Mouse (Mus musculus): Measurements from ENCODE around the gene Stag1. TPM values are rescaled to one million over a fixed set of nuclear protein-coding genes. Genes with fewer than 3 reads are reported as not detected.

Gene Stag1
- total RNA-seq, 1 experiment: 47.9 TPM

DNA sequence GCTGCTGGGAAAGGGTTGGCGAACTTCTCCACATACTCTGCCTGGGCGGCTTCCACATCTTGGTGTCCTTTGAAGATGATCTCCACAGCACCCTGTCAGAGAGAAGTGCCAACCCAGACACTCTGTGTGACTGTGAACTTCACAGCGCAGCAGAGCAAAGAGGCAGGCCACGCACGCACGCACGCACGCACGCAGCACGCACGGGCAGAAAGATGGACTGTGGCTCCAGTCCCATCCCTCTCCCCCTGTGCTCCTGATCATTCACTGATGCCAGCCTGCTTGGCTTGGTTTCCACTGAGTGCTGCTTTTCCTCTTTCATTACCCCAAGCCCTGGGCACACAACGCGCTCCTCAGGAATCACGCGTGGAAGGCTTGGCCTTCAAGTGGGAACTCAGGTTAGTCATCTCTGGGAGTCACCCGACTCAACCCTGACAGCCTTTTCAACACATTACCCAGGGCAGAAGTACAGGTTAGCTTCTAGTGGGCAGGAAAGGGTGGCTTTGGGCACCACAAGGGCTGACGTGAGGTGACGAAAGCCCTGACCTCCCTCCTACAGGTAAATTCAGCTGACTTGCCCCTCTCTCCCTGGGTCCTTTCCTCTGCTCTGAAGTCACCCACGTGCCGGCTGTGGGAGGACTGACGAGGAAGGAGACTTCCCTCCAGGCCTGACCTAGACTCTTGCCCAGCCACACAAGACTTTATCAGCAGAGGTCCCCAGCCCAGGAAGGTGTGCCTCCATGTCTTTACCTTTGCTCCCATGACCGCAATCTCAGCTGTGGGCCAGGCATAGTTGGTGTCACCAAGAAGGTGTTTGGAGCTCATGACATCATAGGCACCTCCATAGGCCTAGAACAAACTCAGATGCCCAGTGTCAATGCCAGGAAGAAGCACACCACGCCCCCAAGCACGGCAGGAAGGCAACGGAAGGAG lies 387.0 kb downstream of the Stag1 start:
- Histone ChIP-seq H3K4me3 (ENCODE audit: insufficient read depth in 1 of 2, low read depth in 1 of 2, low read length in 2 of 2, poor library complexity in 1 of 2, severe bottlenecking in 1 of 2) (0 out of 4 replicates have a peak overlapping the region, but pooled peaks of 1 of the 2 experiments have one; percentile 6), H3K36me3 (ENCODE audit: control insufficient read depth, insufficient read depth, low read length, poor library complexity, severe bottlenecking) (no peaks in the 10 kb centered on the region), H3K27ac (ENCODE audit: insufficient read depth, low read depth, low read length, poor library complexity, severe bottlenecking) (no peak overlapping the region), H3K9me3 (ENCODE audit: control insufficient read depth, insufficient read depth, low read depth, low read length) (no peaks in the 10 kb centered on the region), H3K9ac (ENCODE audit: insufficient read depth, low read depth, low read length, poor library complexity, severe bottlenecking) (no peak overlapping the region), H3K4me1 (ENCODE audit: control insufficient read depth in 2 of 2, insufficient read depth in 2 of 2, low read length in 2 of 2, poor library complexity in 1 of 2) (peaks cover 3 to 5% of the 10 kb centered on the region in 2 experiments; a peak in 2 of 4 replicates)
- no peak for TF ChIP-seq HCFC1 (IDR thresholded peaks at IDR 0.05; ENCODE audit: borderline replicate concordance, insufficient read depth, low read length)
- no peak for TF ChIP-seq ZNF384 (IDR thresholded peaks at IDR 0.05; ENCODE audit: low read depth, low read length)
- no peak for TF ChIP-seq CHD2 (IDR thresholded peaks at IDR 0.05; ENCODE audit: low read depth, low read length)
- no peak for TF ChIP-seq ZC3H11A (IDR thresholded peaks at IDR 0.05; ENCODE audit: borderline replicate concordance, low read depth, low read length)
- no peak for TF ChIP-seq MAFK (IDR thresholded peaks at IDR 0.05; ENCODE audit: insufficient read depth, low read depth, low read length)
- in situ Hi-C loops (cut with MboI; ENCODE audit: low sequenced_read_pairs in 2 of 2, unreplicated experiment in 2 of 2): no loop called here
- DNase-seq (ENCODE audit: low read depth, low spot score): no peak

DNA sequence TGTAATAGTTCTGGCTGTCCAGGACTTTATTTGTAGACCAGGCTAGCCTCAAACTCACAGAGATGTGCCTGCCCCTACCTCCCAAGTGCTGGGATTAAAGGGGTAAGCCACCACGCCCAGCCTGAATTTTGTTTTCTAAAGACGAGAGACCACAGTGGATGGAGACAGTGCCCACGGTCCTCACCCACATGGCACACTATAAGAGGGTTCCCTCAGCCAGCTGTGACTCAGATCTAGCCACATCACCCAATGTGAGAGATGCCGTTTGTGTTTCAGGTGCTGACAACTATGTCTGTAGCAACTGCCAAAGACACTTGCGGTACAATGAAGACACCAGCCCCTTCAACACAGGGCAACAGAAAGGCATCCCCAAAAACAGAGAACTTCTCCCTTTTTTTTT lies 389.4 kb downstream of the Stag1 start:
- no peak for DNase-seq (ENCODE audit: low read depth, low spot score)
- no peak overlapping the region for H3K9ac ChIP-seq (ENCODE audit: insufficient read depth, low read depth, low read length, poor library complexity, severe bottlenecking)
- H3K4me1 ChIP-seq (ENCODE audit: control insufficient read depth in 2 of 2, insufficient read depth in 2 of 2, low read length in 2 of 2, poor library complexity in 1 of 2): peaks cover 3 to 5% of the 10 kb centered on the region in 2 experiments; a peak in 2 of 4 replicates
- in situ Hi-C loops (cut with MboI; ENCODE audit: low sequenced_read_pairs in 2 of 2, unreplicated experiment in 2 of 2): no loop called here
- H3K9me3 ChIP-seq (ENCODE audit: control insufficient read depth, insufficient read depth, low read depth, low read length): no peaks in the 10 kb centered on the region
- no peak for TF ChIP-seq ZNF384 (IDR thresholded peaks at IDR 0.05; ENCODE audit: low read depth, low read length)
- no peak for TF ChIP-seq HCFC1 (IDR thresholded peaks at IDR 0.05; ENCODE audit: borderline replicate concordance, insufficient read depth, low read length)
- TF ChIP-seq CHD2 (IDR thresholded peaks at IDR 0.05; ENCODE audit: low read depth, low read length): no peak
- no peak for TF ChIP-seq ZC3H11A (IDR thresholded peaks at IDR 0.05; ENCODE audit: borderline replicate concordance, low read depth, low read length)
- no peak for TF ChIP-seq MAFK (IDR thresholded peaks at IDR 0.05; ENCODE audit: insufficient read depth, low read depth, low read length)
- H3K36me3 ChIP-seq (ENCODE audit: control insufficient read depth, insufficient read depth, low read length, poor library complexity, severe bottlenecking): no peaks in the 10 kb centered on the region
- H3K27ac ChIP-seq (ENCODE audit: insufficient read depth, low read depth, low read length, poor library complexity, severe bottlenecking): no peak overlapping the region
- H3K4me3 ChIP-seq (ENCODE audit: insufficient read depth in 1 of 2, low read depth in 1 of 2, low read length in 2 of 2, poor library complexity in 1 of 2, severe bottlenecking in 1 of 2): no peak overlapping the region

- Histone ChIP-seq H3K9ac (ENCODE audit: insufficient read depth, low read depth, low read length, poor library complexity, severe bottlenecking) (no peak overlapping the region), H3K36me3 (ENCODE audit: control insufficient read depth, insufficient read depth, low read length, poor library complexity, severe bottlenecking) (no peaks in the 10 kb centered on the region), H3K27ac (ENCODE audit: insufficient read depth, low read depth, low read length, poor library complexity, severe bottlenecking) (no peak overlapping the region), H3K4me3 (ENCODE audit: insufficient read depth in 1 of 2, low read depth in 1 of 2, low read length in 2 of 2, poor library complexity in 1 of 2, severe bottlenecking in 1 of 2) (no peak overlapping the region), H3K9me3 (ENCODE audit: control insufficient read depth, insufficient read depth, low read depth, low read length) (no peaks in the 10 kb centered on the region), H3K4me1 (ENCODE audit: control insufficient read depth in 2 of 2, insufficient read depth in 2 of 2, low read length in 2 of 2, poor library complexity in 1 of 2) (peaks cover 3 to 5% of the 10 kb centered on the region in 2 experiments; a peak in 2 of 4 replicates)
- in situ Hi-C loops (cut with MboI; ENCODE audit: low sequenced_read_pairs in 2 of 2, unreplicated experiment in 2 of 2): no loop called here
- DNase-seq (ENCODE audit: low read depth, low spot score): no peak
- no peak for TF ChIP-seq MAFK (IDR thresholded peaks at IDR 0.05; ENCODE audit: insufficient read depth, low read depth, low read length)
- no peak for TF ChIP-seq HCFC1 (IDR thresholded peaks at IDR 0.05; ENCODE audit: borderline replicate concordance, insufficient read depth, low read length)
- TF ChIP-seq ZC3H11A (IDR thresholded peaks at IDR 0.05; ENCODE audit: borderline replicate concordance, low read depth, low read length): no peak
- TF ChIP-seq CHD2 (IDR thresholded peaks at IDR 0.05; ENCODE audit: low read depth, low read length): no peak
- TF ChIP-seq ZNF384 (IDR thresholded peaks at IDR 0.05; ENCODE audit: low read depth, low read length): no peak
Observed at GRCm38 (mm10) chr9:100987850-100988249, 390.3 kb downstream of the Stag1 start.

DNA sequence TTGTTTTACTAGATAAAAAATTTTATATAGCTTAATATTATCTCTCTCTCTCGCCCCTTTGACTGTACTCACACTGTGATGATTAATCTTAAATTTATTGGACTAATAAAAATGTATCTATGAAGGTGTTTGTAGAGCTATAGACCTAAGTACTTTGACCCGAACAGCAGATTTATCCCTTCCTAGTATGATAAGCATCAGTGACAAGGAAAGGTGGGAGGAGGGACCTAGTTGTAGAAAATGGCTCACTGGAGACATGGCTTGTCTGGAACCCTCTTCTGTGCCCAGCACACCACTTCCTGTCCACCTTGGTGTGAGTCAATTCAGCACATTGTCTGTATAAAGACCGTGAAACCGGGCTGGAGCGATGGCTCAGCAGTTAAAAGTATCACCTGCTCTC lies 393.0 kb downstream of the Stag1 start:
- H3K36me3 ChIP-seq (ENCODE audit: control insufficient read depth, insufficient read depth, low read length, poor library complexity, severe bottlenecking): no peaks in the 10 kb centered on the region
- in situ Hi-C loops (cut with MboI; ENCODE audit: low sequenced_read_pairs in 2 of 2, unreplicated experiment in 2 of 2): no loop called here
- TF ChIP-seq ZNF384 (IDR thresholded peaks at IDR 0.05; ENCODE audit: low read depth, low read length) (no peak), HCFC1 (IDR thresholded peaks at IDR 0.05; ENCODE audit: borderline replicate concordance, insufficient read depth, low read length) (no peak), ZC3H11A (IDR thresholded peaks at IDR 0.05; ENCODE audit: borderline replicate concordance, low read depth, low read length) (no peak), MAFK (IDR thresholded peaks at IDR 0.05; ENCODE audit: insufficient read depth, low read depth, low read length) (no peak), CHD2 (IDR thresholded peaks at IDR 0.05; ENCODE audit: low read depth, low read length) (no peak)
- no peak for DNase-seq (ENCODE audit: low read depth, low spot score)
- H3K4me3 ChIP-seq (ENCODE audit: insufficient read depth in 1 of 2, low read depth in 1 of 2, low read length in 2 of 2, poor library complexity in 1 of 2, severe bottlenecking in 1 of 2): no peak overlapping the region
- H3K9ac ChIP-seq (ENCODE audit: insufficient read depth, low read depth, low read length, poor library complexity, severe bottlenecking): no peak overlapping the region
- H3K27ac ChIP-seq (ENCODE audit: insufficient read depth, low read depth, low read length, poor library complexity, severe bottlenecking): no peak overlapping the region
- H3K9me3 ChIP-seq (ENCODE audit: control insufficient read depth, insufficient read depth, low read depth, low read length): no peaks in the 10 kb centered on the region
- 0 out of 4 replicates have a peak, but pooled peaks cover 0 to 2% of the 10 kb centered on the region in 2 experiments for H3K4me1 ChIP-seq (ENCODE audit: control insufficient read depth in 2 of 2, insufficient read depth in 2 of 2, low read length in 2 of 2, poor library complexity in 1 of 2)
